Mouse (Mus musculus): ENCODE measurements at regions not wholly inside any gene's neighbourhood (a gene's known extent, or its start where the extent isn't known, plus 50 kb on each side); places are given as distances from the start of the nearest gene placed in this dataset.
A peak's percentile ranks its signal among the peaks of the same experiment; 100 is the strongest.

DNA sequence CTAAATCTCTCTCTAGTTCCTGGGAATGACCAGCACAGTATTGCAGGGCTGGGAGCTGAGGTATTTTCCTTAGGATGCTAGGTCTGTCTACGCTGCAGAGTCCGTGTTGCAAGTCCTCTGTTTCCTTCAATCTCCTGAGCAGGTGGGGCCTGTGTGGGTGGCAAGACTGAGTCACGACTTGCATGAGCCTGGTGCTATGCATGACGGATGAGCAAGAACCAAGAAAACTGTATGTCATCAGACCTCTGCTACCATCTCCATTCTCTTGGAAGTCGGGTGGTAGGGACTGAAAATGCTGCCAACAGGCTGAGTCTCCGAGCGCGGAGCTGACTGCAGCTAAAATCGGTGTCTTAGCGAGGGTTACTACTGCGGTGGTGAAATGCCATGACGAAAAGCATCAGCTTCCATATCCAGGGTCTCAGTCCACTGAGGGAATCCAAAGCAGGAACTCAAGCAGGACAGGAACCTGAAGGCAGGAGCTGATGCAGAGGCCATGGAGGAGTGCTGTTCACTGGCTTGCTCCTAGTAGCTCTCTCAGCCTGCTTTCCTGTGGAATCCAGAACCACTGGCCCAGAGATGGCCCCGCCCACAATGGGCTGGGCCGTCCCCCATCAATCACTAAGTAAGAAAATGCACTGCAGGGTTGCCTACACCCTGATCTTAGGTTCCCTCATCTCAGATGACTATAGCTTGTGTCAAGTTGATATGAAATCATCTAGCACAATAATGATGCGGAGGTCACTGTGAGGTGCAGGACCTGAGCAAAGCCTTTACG is 71.9 kb downstream of the Psmg1 start:
- no peak overlapping the region for H3K9ac ChIP-seq
- H3K27me3 ChIP-seq (ENCODE audit: insufficient read depth, low read length), result no peaks in the 10 kb centered on the region
- WGBS, result 92% methylated on average over 16 of the region's 16 CpGs
- no peaks in the 10 kb centered on the region for H3K36me3 ChIP-seq (ENCODE audit: insufficient read depth)
- no peak for TF ChIP-seq CTCF (IDR thresholded peaks at IDR 0.05; ENCODE audit: low read depth)
- DNase-seq (no peak), ATAC-seq (no peak)
- H3K4me1 ChIP-seq (ENCODE audit: insufficient read depth), result no peaks in the 10 kb centered on the region
- no peak overlapping the region for H3K4me3 ChIP-seq (ENCODE audit: low read depth, low read length)
- no peaks in the 10 kb centered on the region for H3K9me3 ChIP-seq (ENCODE audit: low read length)
- H3K27ac ChIP-seq (ENCODE audit: low read depth, low read length), result no peak overlapping the region
- no peak overlapping the region for H3K4me2 ChIP-seq (ENCODE audit: low read depth)

DNA sequence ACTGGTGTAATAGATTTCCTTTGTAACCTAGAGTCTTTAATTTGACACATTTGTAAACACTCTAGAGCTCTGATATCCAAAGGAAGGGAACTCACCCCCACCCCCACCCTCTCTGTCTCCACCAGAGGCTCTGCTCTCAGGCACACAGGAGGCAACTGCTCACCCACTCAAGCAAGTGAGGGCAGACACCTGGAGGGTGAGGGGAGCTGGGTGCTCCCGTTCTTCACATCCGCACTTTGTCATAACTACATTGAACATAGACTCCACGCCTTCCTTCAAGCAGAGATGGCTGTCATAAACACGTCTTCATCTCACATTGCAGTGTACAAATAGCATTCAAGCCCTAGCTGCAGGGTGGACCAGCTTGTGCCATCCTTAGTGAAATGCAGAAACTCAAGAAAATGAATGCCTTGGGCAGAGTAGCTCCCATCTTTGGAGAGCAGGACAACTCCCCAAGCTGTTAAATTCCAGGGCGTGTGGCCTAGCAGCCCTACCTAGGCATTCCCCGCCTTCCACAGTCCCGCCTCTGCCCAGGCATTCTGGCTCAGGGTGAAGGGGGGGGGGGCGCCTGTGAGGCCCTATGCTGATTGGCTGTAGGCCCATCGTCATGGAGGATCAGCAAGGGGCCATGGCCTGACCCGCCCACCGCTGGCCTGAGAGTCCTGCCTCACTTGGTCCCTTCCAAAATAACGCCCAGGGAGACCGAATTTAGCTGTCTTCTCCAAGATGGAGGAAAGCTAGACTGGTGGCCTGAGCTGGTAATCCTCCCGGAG is 72.9 kb downstream of the Psmg1 start:
- no peak overlapping the region for H3K27ac ChIP-seq (ENCODE audit: low read depth, low read length)
- no peak overlapping the region for H3K9ac ChIP-seq
- no peaks in the 10 kb centered on the region for H3K27me3 ChIP-seq (ENCODE audit: insufficient read depth, low read length)
- H3K4me3 ChIP-seq (ENCODE audit: low read depth, low read length), result no peak overlapping the region
- H3K4me1 ChIP-seq (ENCODE audit: insufficient read depth), result no peaks in the 10 kb centered on the region
- WGBS, result 77% methylated on average over 14 of the region's 14 CpGs
- no peak for TF ChIP-seq CTCF (IDR thresholded peaks at IDR 0.05; ENCODE audit: low read depth)
- H3K4me2 ChIP-seq (ENCODE audit: low read depth), result no peak overlapping the region
- no peaks in the 10 kb centered on the region for H3K9me3 ChIP-seq (ENCODE audit: low read length)
- no peak for ATAC-seq
- H3K36me3 ChIP-seq (ENCODE audit: insufficient read depth), result no peaks in the 10 kb centered on the region
- DNase-seq, result no peak

DNA sequence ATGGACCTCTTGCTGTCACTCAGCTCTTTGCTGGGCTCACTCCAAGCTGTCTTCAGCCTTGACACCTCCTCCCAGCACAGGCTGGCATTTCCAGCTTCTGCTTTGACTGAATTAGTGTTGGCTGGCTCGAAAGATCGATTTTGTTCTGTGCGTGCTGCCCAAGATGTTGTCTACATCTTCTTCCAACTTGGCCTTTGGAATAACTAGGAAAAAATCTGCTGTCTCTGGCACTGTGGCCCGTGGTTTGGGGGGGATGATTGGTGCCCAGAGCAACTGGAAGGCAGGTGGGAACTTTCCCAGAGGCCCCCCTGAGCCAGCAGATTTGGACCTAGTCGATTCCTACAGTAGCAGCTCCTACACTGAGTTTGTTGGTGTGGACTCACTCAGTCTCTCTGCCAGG is 76.9 kb downstream of the Psmg1 start:
- no peak for TF ChIP-seq CTCF (IDR thresholded peaks at IDR 0.05; ENCODE audit: low read depth)
- Histone ChIP-seq H3K4me2 (ENCODE audit: low read depth) (no peak overlapping the region), H3K27me3 (ENCODE audit: insufficient read depth, low read length) (no peaks in the 10 kb centered on the region), H3K9me3 (ENCODE audit: low read length) (no peaks in the 10 kb centered on the region), H3K9ac (no peak overlapping the region), H3K4me1 (ENCODE audit: insufficient read depth) (no peaks in the 10 kb centered on the region), H3K36me3 (ENCODE audit: insufficient read depth) (no peaks in the 10 kb centered on the region), H3K4me3 (ENCODE audit: low read depth, low read length) (no peak overlapping the region), H3K27ac (ENCODE audit: low read depth, low read length) (no peak overlapping the region)
- peak; percentile 70 for ATAC-seq
- DNase-seq, result peak; percentile 52
- WGBS, result 64% methylated on average over 5 of the region's 5 CpGs

DNA sequence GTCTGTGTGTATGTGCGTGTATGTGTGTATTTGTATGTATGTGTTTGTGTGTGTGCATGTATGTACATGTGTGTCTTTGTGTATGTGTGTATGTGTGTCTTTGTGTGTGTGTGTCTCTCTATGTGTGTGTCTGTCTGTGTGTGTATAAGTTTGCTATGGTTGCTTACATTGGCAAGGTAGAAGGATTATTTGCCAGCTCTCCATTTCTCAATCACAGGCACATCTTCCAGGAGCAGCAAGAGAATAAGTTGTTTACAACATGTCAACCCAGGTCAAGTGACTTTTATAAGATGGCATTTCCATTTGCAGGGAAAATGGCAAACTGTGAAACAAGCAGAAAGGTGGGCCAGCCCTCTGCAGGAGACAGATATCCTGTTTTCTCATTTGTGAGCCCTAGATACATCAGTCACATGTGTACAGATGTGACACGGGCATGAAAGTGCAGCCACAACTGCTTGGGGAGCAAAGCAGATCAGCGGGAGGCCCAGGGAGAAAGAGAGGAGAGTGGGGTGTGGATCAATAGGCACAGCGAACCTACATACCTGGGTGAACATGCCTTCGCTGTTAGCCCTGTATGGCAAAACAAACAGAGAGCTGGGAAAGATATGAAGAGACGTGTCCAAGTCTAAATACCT is 86.1 kb downstream of the Psmg1 start:
- ATAC-seq (no peak), DNase-seq (no peak)
- Histone ChIP-seq H3K27ac (ENCODE audit: low read depth, low read length) (no peak overlapping the region), H3K9ac (no peak overlapping the region), H3K27me3 (ENCODE audit: insufficient read depth, low read length) (no peaks in the 10 kb centered on the region), H3K4me3 (ENCODE audit: low read depth, low read length) (no peak overlapping the region), H3K4me2 (ENCODE audit: low read depth) (no peak overlapping the region), H3K36me3 (ENCODE audit: insufficient read depth) (no peaks in the 10 kb centered on the region), H3K4me1 (ENCODE audit: insufficient read depth) (no peaks in the 10 kb centered on the region), H3K9me3 (ENCODE audit: low read length) (no peaks in the 10 kb centered on the region)
- 85% methylated on average over 6 of the region's 6 CpGs for WGBS
- no peak for TF ChIP-seq CTCF (IDR thresholded peaks at IDR 0.05; ENCODE audit: low read depth)

DNA sequence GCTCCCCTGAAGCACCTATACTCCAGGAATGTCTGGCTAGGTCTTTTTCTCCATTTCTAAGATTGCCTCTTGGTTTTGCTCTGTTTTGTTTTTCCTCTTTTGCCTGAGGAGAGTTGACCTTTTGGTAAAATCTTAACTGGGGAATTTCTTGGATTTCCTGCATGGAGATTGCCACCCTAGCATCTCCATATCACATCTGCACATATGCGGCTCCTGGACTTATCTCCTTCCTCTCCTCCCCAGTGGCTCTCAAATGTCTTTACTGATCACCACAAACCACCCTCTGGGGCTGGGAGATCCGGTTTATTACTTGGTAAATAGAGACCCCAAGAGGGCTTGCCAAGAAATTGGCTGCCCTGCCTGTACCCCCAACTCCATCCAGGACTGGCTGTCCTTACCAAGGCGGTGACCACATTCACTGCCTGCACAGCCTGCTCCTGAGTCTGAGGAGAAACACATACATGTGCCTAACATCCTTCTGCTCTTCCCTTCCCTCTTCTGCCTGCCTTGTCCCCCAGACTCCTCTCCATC is 87.3 kb downstream of the Psmg1 start:
- Histone ChIP-seq H3K27me3 (ENCODE audit: insufficient read depth, low read length) (no peaks in the 10 kb centered on the region), H3K36me3 (ENCODE audit: insufficient read depth) (no peaks in the 10 kb centered on the region), H3K4me1 (ENCODE audit: insufficient read depth) (no peaks in the 10 kb centered on the region), H3K27ac (ENCODE audit: low read depth, low read length) (no peak overlapping the region), H3K9ac (no peak overlapping the region), H3K9me3 (ENCODE audit: low read length) (no peaks in the 10 kb centered on the region), H3K4me2 (ENCODE audit: low read depth) (no peak overlapping the region), H3K4me3 (ENCODE audit: low read depth, low read length) (no peak overlapping the region)
- DNase-seq (no peak), ATAC-seq (no peak)
- TF ChIP-seq CTCF (IDR thresholded peaks at IDR 0.05; ENCODE audit: low read depth), result no peak
- WGBS, result 72% methylated on average over 3 of the region's 3 CpGs

DNA sequence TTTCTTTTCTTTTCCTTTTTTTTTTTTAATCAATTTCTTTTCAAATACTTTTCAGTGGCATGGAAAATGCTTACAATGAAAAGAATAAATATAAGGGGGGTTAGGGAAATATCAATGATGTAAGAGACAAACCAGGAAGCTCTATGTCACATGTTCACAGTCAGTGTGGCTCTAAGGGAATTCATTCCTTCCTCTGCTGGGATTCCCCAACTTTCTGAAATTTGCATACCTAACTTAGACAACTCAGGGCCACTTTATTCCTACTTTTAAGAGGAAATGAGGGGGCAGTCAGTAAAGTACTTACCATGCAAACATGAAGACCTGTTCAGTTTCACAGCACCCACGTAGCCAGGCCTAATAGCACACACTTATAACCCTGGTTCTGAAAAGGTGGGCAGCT is 88.6 kb downstream of the Psmg1 start:
- WGBS, result 94% methylated on average over 1 of the region's 1 CpGs

DNA sequence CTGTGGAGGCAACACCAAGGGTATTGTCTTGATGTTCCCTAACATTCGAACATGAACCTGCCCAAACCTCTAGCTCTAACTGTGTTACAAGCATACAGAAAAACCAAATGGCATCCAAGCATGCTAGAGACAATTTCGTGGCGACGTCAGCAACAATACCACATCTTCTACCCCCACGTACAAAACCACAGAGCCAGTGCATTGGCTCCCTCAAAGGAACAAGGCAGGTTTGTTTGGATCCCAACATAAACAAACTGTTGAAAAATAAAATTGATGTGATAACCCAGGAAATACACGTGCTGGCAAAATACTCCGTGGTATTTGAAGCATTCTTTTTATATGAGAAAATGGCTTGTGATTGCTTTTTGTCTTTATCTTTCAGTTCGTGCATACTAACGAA is 89.4 kb downstream of the Psmg1 start:
- 67% methylated on average over 9 of the region's 9 CpGs for WGBS
- TF ChIP-seq CTCF (IDR thresholded peaks at IDR 0.05; ENCODE audit: low read depth), result no peak
- no peak for DNase-seq
- Histone ChIP-seq H3K4me1 (ENCODE audit: insufficient read depth) (no peaks in the 10 kb centered on the region), H3K9ac (no peak overlapping the region), H3K4me2 (ENCODE audit: low read depth) (no peak overlapping the region), H3K4me3 (ENCODE audit: low read depth, low read length) (no peak overlapping the region), H3K36me3 (ENCODE audit: insufficient read depth) (no peaks in the 10 kb centered on the region), H3K27ac (ENCODE audit: low read depth, low read length) (no peak overlapping the region), H3K27me3 (ENCODE audit: insufficient read depth, low read length) (no peaks in the 10 kb centered on the region), H3K9me3 (ENCODE audit: low read length) (no peaks in the 10 kb centered on the region)
- ATAC-seq, result no peak

More for the DNA sequence above, 88.6 kb downstream of the Psmg1 start:
- no peaks in the 10 kb centered on the region for H3K36me3 ChIP-seq (ENCODE audit: insufficient read depth)
- H3K27me3 ChIP-seq (ENCODE audit: insufficient read depth, low read length), result no peaks in the 10 kb centered on the region
- ATAC-seq (no peak), DNase-seq (no peak)
- H3K9ac ChIP-seq, result no peak overlapping the region
- no peak for TF ChIP-seq CTCF (IDR thresholded peaks at IDR 0.05; ENCODE audit: low read depth)
- no peak overlapping the region for H3K27ac ChIP-seq (ENCODE audit: low read depth, low read length)
- H3K4me2 ChIP-seq (ENCODE audit: low read depth), result no peak overlapping the region
- H3K4me3 ChIP-seq (ENCODE audit: low read depth, low read length), result no peak overlapping the region
- H3K9me3 ChIP-seq (ENCODE audit: low read length), result no peaks in the 10 kb centered on the region
- H3K4me1 ChIP-seq (ENCODE audit: insufficient read depth), result no peaks in the 10 kb centered on the region
